Mouse (Mus musculus) brain, adult 2 months (tissue): ENCODE data around the gene Tmem37.

Source experiments
- DNase-seq: peaks from one replicate; pipeline ENCODE4 v3.0.0; 2011; ENCODE audit warnings: low read depth, low spot score

The Tmem37 gene

DNA sequence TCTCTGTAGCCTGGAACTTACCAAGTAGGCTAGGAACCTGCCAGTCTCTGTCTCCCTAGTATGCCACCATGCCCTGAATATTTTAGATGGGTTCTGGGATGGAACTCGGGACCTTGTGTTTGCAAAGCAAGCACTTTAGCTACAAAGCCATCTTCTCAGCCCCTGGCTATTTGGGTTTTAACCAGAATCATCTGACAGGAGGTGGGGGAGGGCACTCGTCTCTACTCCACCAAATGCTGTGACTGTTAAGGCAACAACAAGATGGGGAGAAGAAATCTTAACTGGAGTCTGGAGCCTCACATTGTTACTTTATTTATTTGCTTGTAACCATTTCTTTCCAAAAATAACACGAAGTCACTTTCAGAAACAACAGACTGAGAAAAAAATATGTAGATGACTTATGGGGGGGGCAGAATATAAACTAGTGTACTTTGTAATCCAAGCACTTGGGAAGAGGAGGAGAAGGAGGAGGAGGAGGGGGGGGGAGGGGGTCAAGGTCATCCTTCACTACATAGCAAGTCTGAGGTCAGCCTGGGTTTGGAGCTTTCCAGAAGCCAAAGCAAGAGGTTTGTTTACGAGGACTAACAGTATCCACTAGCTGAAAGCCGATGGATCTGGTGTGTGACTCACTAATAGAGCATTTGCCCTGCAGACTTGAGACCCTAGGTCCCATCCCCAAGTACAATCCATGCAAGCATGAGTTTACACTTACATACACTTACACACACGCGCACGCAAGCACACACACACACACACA is 16.0 kb downstream of the Tmem37 start:
- no peak for DNase-seq

- peak; percentile 59 for DNase-seq
Observed at GRCm38 (mm10) chr1:120057044-120057443, 16.8 kb downstream of the Tmem37 start.

DNA sequence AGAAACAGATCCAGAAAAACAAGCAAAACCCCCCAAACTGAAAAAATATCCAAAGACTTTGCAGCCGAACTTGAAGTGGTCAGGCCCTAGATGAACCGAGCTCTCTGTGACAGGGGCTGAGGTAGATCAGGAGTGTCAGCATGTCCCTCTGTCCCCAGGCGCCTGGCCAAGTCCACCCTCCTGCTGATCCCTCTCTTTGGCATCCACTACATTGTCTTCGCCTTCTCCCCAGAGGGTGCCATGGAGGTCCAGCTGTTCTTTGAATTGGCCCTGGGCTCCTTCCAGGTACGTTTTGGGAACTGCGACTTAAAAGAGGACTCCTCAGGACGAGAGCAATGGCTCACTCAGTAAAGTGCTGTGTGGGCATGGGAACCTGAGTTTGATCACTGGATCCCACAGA is 17.6 kb downstream of the Tmem37 start:
- DNase-seq = no peak

- DNase-seq = peak; percentile 16
Observed at GRCm38 (mm10) chr1:120055475-120055874, 18.4 kb downstream of the Tmem37 start.

DNA sequence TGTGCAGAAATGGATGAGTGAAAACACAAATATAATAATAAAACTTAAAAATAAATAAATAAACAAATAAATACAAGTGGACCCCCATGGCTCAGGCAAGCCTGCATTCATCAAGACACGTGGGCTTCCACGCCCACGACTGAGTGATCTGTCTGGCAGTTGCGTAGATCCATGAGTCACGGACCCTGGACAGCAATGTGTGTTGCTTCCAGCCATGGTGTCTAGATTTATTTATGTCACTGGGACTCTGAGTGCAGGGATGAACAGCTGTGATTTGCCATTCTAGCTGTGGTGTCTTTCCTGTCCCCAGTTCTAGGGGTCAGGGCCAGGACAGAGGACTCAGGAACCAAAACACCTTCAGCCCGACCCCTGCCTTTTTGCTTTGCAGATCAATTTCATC is 18.9 kb downstream of the Tmem37 start:
- DNase-seq = peak; percentile 59

DNA sequence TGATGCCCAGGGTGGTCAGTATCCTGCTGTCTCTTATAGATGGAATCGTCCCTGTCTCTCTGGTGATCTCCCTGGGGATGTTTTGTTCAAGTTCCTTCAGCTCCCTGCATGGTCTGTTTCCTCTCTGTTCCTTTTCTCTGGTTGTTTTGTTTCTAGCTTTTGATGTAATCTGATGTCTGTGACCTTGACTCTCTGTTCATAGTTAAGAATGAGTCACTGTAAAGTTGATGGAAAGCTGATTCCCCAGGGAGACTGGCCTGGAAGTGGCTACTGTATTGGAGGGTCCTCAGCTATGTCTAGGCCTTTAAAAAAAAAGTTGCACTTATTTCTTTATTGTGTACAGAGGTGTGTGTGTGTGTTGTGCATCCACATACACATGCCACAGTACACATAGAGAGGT is 22.8 kb downstream of the Tmem37 start:
- DNase-seq = no peak

DNA sequence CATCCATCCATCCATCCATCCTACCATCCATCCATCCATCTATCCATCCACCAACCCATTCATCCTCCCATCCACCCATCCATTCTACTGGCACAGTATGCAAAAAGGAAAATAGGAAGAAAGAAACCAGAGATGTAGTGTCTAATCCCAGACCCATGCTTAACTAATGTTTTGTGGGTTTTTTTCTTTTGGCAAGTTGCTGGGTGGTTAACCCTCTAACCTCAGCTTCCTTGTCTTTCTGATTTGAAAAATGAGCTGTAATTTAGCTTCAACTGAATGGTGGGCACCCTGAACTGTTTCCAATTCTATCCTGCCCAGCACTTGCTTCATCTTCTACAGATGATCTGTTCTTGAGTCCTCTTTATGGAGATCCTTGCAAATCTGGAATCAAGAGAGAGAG is 26.5 kb downstream of the Tmem37 start:
- no peak for DNase-seq

- no peak for DNase-seq
Observed at GRCm38 (mm10) chr1:120044584-120044983, 29.3 kb downstream of the Tmem37 start.

- no peak for DNase-seq
Observed at GRCm38 (mm10) chr1:120042421-120042820, 31.5 kb downstream of the Tmem37 start.

- no peak for DNase-seq
Observed at GRCm38 (mm10) chr1:120038594-120038993, 35.3 kb downstream of the Tmem37 start.

DNA sequence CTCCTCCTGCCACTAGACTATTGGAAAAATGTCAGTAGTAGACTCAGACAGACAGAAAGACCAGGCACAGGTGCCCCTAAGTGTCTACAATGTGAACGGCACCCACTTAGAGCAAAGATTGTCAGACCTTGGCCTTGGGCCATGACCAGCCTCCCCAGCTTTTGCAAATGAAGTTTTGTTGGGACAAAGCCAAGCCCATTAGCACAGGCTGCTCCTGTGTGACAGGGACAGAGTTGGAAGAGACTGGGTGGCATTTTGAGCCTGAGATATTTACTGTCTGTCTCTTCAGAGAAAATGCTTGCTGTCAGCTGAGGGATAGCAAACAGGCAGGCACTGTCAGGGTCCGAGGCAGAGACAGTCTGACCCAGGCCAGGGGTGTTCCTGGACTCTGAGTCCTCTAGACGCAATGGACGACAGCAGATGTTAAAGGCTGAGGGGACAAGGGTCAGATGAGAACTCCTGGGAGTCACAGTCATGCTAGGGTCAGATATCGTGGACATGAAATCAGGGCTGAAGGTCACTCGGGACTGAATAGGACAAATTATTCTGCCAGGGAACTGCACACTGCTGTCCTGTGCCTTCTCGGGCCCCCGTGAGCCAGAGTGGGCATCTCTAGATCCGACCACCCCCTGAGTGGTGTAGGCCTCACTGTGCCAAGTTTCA is 36.7 kb downstream of the Tmem37 start:
- DNase-seq = peak; percentile 35

DNA sequence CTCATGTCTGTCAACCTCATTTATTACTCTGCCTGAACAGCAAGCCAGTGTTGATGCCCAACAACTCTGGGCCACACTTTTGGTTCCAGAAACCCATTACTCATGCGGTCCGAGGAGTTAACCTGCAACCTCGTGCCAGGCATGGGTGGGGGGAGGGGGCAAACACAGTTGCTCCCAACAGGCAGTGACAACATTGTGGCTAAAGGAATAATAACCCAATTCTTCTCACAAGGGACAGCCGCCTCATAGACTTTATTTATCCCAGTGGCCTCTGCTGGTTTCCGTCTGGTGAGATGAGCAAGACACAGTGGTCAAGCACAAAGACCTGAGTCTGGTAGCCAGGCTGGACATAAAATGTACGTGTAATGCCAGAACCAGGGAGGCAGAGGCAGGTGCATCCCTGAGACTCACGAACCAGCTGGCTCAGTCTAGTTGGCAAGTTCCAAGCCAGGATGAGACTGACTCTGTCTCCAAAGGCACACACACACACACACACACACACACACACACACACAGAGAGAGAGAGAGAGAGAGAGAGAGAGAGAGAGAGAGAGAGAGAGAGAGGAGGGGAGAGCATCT is 38.3 kb downstream of the Tmem37 start:
- no peak for DNase-seq

GRCm38 (mm10) chr1:120034793-120035192 is 39.1 kb downstream of the Tmem37 start:
- no peak for DNase-seq

- DNase-seq = no peak
Observed at GRCm38 (mm10) chr1:120033469-120033854, 40.4 kb downstream of the Tmem37 start.

DNA sequence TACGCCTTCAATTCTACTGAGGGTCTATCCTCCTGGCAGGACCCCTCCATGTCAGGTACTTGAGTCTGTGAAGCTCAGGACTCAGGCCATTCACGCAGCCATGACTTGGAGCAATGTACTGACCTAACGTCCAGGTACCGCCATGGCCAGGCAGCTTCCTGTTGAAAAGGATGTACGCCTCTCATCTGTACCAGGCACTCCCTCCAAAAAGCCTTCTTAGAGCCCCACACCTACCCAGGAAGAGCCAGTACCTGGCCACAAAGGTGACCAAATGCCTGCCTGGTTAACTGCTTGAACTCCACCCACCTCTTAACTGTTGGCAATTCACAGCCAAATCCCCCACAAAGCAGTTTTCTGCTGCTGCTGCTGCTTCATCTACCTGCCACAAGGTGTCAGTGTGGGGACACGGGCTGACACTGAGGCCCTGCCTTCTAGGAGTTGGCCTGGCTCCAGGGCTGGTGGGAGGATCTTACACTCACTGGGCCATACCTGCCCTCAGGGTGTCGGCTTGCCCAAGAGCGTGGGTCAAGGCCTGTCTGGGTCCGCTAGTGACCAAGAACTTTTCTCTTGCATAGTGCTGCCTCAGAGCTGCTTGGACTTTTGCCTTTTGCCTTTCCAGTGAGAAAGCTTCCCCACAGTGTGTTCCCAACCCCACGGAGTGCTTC is 40.9 kb downstream of the Tmem37 start:
- peak; percentile 82 for DNase-seq

GRCm38 (mm10) chr1:120030474-120030873 is 43.4 kb downstream of the Tmem37 start:
- peak; percentile 78 for DNase-seq

GRCm38 (mm10) chr1:120027693-120028092 is 46.2 kb downstream of the Tmem37 start:
- no peak for DNase-seq

DNA sequence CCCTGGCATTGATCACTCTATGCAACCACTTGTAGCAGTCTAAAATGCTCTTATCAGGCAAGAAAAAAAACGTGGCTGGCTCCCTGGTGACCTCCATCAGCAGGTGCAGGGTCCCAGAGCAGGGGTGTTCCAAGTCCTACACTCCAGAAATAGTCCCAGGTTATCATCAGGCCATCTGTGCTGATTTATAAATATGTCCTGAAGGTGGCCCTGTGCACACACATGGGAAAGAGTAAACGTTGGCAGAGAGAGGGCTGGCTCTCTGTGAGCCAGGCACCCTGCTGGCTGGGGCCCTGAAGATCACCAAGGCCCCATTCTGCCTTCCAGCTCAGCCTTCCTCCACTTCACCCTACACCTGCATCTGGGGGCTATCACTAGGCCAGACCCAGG is 48.8 kb downstream of the Tmem37 start:
- no peak for DNase-seq

DNA sequence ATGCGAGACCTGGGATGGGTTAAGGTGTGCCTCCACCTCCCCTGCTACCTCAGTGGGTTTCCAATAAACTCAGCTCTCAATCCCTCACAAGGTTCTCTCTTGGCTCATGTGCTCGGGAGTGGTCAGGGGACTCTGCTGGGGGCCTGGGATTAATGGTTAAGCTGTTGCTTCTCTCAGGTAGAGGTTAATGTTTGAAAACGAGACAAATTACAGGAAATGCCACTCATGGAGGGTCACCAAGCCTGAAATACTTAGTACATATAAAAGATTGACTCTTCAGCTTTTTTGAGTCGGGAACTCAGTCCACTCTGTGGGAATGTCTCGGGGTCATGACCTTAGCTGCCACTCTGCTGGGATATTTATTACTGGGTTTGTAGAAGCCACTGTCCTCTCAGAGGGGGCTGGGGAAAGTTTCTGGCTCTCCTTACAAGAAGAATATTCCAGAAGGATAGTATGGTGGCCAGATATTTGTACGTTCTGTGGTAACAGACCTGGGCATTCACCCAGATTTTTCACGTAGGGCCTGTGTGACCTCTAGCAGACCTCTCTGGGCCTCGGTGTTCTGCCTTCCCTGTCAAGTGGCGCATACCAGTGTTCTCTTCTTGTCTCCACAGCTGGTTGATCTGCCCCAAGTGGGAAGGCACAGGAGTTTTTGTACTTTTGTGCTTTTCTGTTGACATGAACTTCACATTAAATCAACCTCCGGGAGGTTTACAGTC is 49.4 kb downstream of the Tmem37 start:
- DNase-seq = no peak

DNA sequence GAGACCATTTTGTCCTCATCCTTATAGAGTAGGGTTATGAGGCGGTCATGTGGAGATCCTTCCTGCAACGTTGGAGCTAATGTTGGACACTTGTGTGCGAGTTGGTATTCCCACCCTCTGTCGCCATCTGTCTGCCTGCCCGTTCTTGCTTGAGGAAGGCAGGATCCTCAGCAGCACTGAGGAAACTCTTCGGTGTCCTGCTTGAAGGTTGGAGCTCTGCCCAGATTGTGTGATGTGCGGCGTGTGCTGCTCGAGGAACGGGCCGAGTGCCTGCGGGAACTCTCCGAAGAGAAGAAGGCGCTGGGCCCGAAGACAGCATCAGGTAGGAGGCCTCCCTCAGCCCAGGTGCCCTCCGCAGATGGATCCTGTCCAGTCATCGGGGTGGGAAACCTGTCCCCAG is 51.9 kb downstream of the Tmem37 start:
- peak; percentile 75 for DNase-seq

GRCm38 (mm10) chr1:120020322-120020897 is 53.5 kb downstream of the Tmem37 start:
- no peak for DNase-seq
